Mouse (Mus musculus) forelimb bud, embryonic 11.5 days (tissue): ENCODE measurements at regions not wholly inside any gene's neighbourhood (a gene's known extent, or its start where the extent isn't known, plus 50 kb on each side); places are given as distances from the start of the nearest gene placed in this dataset.

ENCODE experiments used
- DNase-seq: peaks from one replicate; pipeline ENCODE4 v3.0.0-alpha.2; 2012; ENCODE audit warnings: low read depth, low spot score

GRCm38 (mm10) chr9:87453261-87453660 lies 197.9 kb upstream of the Cep162 start:
- peak; percentile 56 for DNase-seq

GRCm38 (mm10) chr9:87452571-87452970 lies 197.2 kb upstream of the Cep162 start:
- peak; percentile 59 for DNase-seq

- DNase-seq: peak; percentile 77
These were observed 188.3 kb upstream of the Cep162 start for GRCm38 (mm10) chr9:87443467-87444235.

- no peak for DNase-seq
These were observed 176.7 kb upstream of the Cep162 start for GRCm38 (mm10) chr9:87432072-87432471.

- no peak for DNase-seq
These were observed 176.2 kb upstream of the Cep162 start for GRCm38 (mm10) chr9:87431523-87431922.

GRCm38 (mm10) chr9:87425201-87425600 lies 169.9 kb upstream of the Cep162 start:
- peak; percentile 65 for DNase-seq

- DNase-seq: no peak
These were observed 165.8 kb upstream of the Cep162 start for GRCm38 (mm10) chr9:87421175-87421574.

- DNase-seq: peak; percentile 63
These were observed 164.0 kb upstream of the Cep162 start for GRCm38 (mm10) chr9:87419376-87419775.

- no peak for DNase-seq
These were observed 157.6 kb upstream of the Cep162 start for GRCm38 (mm10) chr9:87412894-87413293.

GRCm38 (mm10) chr9:87411044-87411443 lies 155.7 kb upstream of the Cep162 start:
- DNase-seq: peak; percentile 55

GRCm38 (mm10) chr9:87409736-87410135 lies 154.4 kb upstream of the Cep162 start:
- no peak for DNase-seq

- DNase-seq: peak; percentile 63
These were observed 153.5 kb upstream of the Cep162 start for GRCm38 (mm10) chr9:87408805-87409204.

GRCm38 (mm10) chr9:87406476-87406875 lies 151.1 kb upstream of the Cep162 start:
- no peak for DNase-seq

- DNase-seq: no peak
These were observed 149.9 kb upstream of the Cep162 start for GRCm38 (mm10) chr9:87405115-87405720.

GRCm38 (mm10) chr9:87402010-87402409 lies 146.7 kb upstream of the Cep162 start:
- DNase-seq: no peak

- no peak for DNase-seq
These were observed 132.2 kb upstream of the Cep162 start for GRCm38 (mm10) chr9:87387516-87387915.

- no peak for DNase-seq
These were observed 128.2 kb upstream of the Cep162 start for GRCm38 (mm10) chr9:87383513-87383912.

- DNase-seq: no peak
These were observed 122.6 kb upstream of the Cep162 start for GRCm38 (mm10) chr9:87377921-87378320.

- DNase-seq: peak; percentile 88
These were observed 121.5 kb upstream of the Cep162 start for GRCm38 (mm10) chr9:87376731-87377310.

- peak; percentile 65 for DNase-seq
These were observed 117.0 kb upstream of the Cep162 start for GRCm38 (mm10) chr9:87372251-87372905.

- DNase-seq: peak; percentile 82
These were observed 113.7 kb upstream of the Cep162 start for GRCm38 (mm10) chr9:87369059-87369458.

GRCm38 (mm10) chr9:87347008-87347407 lies 91.7 kb upstream of the Cep162 start:
- no peak for DNase-seq
